Mouse (Mus musculus) megakaryocyte, embryonic 14.5 days (primary cell): ENCODE measurements around the gene Rhof. TPM values are rescaled to one million over a fixed set of nuclear protein-coding genes. Genes with fewer than 3 reads are reported as not detected.

ENCODE experiments used
- H3K27me3 ChIP-seq: replicated peaks from 2 replicates; pipeline ENCODE3; 2012; ENCODE audit warnings: inconsistent platforms
- H3K36me3 ChIP-seq: replicated peaks from 2 replicates; pipeline ENCODE3; 2012; ENCODE audit warnings: low read length, inconsistent platforms, mixed read lengths
- H3K4me1 ChIP-seq: 2 replicates; pipeline ENCODE4 v1.6.1; 2012; ENCODE audit warnings: inconsistent platforms
- H3K4me3 ChIP-seq: replicated peaks from 2 replicates; pipeline ENCODE3; 2012; ENCODE audit warnings: moderate library complexity, mild to moderate bottlenecking, inconsistent platforms
- H3K9me3 ChIP-seq: 2 replicates; pipeline ENCODE4 v1.6.1; 2012; ENCODE audit warnings: inconsistent platforms
- FLI1 ChIP-seq: IDR thresholded peaks from 2 replicates; pipeline ENCODE4 v1.6.1; 2012; ENCODE audit warnings: low read length, inconsistent platforms, mixed read lengths
- GATA1 ChIP-seq: IDR thresholded peaks from 3 replicates; pipeline ENCODE4 v1.6.1; 2012; ENCODE audit warnings: mixed read lengths, low read length, inconsistent platforms, borderline replicate concordance
- polyA plus RNA-seq: library from polyadenylated mRNA; stranded (reverse); fragments of >175 nt; gene quantifications from 2 replicates; pipeline ENCODE4 v1.2.3, GENCODE M21; 2012; ENCODE audit warnings: low replicate concordance; ENCODE audit not compliant: insufficient read depth

Rhof gene
- polyA plus RNA-seq, 1 experiment, result 61.2 TPM

GRCm38 (mm10) chr5:123149451-123150400, 17.2 kb upstream of the Rhof start:
- Histone ChIP-seq H3K4me3 (peak overlapping the region; percentile 90), H3K27me3 (no peaks in the 10 kb centered on the region), H3K4me1 (peaks cover 88% of the 10 kb centered on the region), H3K9me3 (no peaks in the 10 kb centered on the region), H3K36me3 (peaks cover 98% of the 10 kb centered on the region)
- TF ChIP-seq FLI1, result no peak
- TF ChIP-seq GATA1, result no peak

GRCm38 (mm10) chr5:123148073-123148722, 15.7 kb upstream of the Rhof start:
- peak overlapping the region; percentile 90 for H3K4me3 ChIP-seq
- no peaks in the 10 kb centered on the region for H3K27me3 ChIP-seq
- no peaks in the 10 kb centered on the region for H3K9me3 ChIP-seq
- peaks cover 93% of the 10 kb centered on the region for H3K4me1 ChIP-seq
- TF ChIP-seq FLI1 (no peak), GATA1 (no peak)
- peaks cover 91% of the 10 kb centered on the region for H3K36me3 ChIP-seq

DNA sequence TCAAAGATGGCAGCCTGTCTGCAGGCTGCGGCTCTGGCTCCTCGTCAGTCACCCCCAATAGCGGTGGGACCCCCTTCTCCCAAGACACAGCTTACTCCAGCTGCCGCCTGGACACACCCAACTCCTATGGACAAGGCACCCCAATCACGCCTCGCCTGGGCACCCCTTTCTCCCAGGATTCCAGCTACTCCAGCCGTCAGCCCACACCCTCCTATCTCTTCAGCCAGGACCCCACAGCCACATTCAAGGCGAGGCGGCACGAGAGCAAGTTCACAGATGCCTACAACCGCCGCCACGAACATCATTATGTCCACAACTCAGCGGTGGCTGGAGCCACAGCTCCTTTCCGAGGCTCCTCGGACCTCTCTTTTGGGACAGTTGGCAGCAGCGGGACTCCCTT, 15.1 kb upstream of the Rhof start:
- peaks cover 84% of the 10 kb centered on the region for H3K36me3 ChIP-seq
- H3K9me3 ChIP-seq, result no peaks in the 10 kb centered on the region
- TF ChIP-seq GATA1 (no peak), FLI1 (no peak)
- no peaks in the 10 kb centered on the region for H3K27me3 ChIP-seq
- no peak overlapping the region for H3K4me3 ChIP-seq
- H3K4me1 ChIP-seq, result peaks cover 87% of the 10 kb centered on the region

DNA sequence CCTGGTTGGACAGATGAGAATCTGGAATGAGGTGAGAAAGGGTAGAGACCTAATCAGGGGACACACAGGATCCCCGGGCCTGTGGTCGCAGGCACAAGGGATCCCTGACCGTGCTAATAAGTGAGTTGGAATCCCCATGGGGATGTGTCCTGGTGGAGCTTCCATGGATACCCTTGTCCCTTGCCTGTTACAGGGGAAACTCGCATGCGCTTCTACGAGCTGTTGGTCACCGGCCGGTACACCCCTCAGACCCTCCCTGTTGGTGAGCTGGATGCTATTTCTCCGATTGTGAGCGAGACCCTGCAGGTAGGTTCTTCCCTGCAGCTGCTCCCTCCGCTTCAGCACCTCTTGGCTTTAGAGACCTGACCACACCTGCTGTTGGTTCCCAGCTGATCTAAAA, 13.9 kb upstream of the Rhof start:
- H3K36me3 ChIP-seq, result peaks cover 73% of the 10 kb centered on the region
- TF ChIP-seq GATA1 (no peak), FLI1 (no peak)
- no peaks in the 10 kb centered on the region for H3K9me3 ChIP-seq
- peak overlapping the region; percentile 5 for H3K4me3 ChIP-seq
- no peaks in the 10 kb centered on the region for H3K27me3 ChIP-seq
- peaks cover 76% of the 10 kb centered on the region for H3K4me1 ChIP-seq

DNA sequence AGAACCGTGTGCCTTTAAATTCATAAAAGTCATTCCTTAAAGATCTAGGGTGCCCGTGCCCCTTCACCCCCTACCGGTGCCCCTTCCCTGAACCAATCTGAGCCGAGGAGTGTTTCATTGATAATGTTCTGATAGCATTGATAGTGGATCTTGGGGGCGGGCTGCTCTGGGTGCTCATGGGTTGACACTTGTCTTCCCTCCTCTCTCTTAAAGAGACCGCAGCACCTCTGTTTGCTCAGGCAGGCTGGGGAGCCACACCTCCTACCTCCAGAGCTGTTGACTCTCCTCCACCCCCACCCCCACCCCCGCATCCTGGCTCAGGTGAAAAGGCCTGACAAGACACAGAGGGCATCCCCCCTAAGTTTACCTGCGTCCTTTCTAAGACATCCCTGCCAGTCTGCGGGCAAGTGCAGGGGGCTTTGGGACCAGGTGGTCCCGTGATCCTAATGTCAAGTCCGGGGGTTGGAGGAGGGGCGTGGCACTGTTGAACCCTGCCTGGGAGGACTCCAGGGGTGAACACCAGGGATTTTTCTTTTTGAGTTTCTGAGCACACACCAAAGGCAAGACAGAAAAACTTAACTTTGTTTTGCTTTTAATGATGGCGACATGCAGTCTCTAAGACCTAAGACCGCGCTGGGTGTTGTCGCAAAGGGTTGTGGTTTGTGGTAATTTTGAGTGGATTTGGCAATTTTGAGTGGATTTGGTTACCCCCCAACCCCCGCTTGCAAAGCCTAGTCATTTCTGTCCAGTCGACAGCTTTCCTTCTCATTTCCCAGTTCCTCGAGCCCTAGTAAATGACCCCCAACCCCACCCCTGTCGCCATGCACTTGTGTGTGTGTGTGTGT, 12.5 kb upstream of the Rhof start:
- H3K4me3 ChIP-seq, result peak overlapping the region; percentile 96
- peaks cover 62% of the 10 kb centered on the region for H3K4me1 ChIP-seq
- H3K27me3 ChIP-seq, result no peaks in the 10 kb centered on the region
- TF ChIP-seq FLI1 (no peak), GATA1 (no peak)
- no peaks in the 10 kb centered on the region for H3K9me3 ChIP-seq
- H3K36me3 ChIP-seq, result peaks cover 59% of the 10 kb centered on the region

DNA sequence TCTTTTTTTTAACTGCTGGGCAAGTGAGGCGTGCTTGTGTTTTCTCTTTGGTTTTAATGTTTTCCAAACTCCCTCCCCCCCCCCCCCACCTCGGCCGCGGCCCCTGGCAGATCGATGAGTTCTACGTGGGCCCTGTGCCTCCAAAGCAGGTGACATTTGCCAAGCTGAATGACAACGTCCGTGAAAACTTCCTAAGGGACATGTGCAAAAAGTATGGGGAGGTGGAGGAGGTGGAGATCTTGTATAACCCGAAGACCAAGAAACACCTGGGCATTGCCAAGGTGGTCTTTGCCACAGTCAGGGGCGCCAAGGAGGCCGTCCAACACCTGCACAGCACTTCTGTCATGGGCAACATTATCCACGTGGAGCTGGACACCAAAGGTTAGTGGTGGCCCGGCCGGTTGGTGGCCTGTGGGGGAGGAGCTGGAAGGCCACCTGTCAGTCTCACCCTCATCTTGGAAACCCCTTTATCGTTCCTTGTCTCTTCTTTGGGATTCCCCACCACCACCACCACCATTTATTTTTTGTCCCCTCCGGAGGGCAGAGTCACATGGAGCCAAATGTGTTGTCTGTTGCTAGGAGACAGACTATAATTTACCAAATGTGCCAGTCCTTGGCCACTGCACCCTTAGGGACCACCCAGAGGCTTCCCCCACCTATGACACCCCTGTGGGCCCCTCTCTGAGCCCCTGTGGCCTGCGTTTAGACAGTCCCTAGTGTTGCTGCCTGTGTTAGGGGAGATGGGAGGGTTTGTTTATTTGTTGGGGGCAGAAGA, 11.7 kb upstream of the Rhof start:
- Histone ChIP-seq H3K36me3 (peaks cover 56% of the 10 kb centered on the region), H3K4me3 (peak overlapping the region; percentile 96), H3K27me3 (no peaks in the 10 kb centered on the region), H3K4me1 (peaks cover 56% of the 10 kb centered on the region), H3K9me3 (no peaks in the 10 kb centered on the region)
- no peak for TF ChIP-seq FLI1
- TF ChIP-seq GATA1, result no peak

DNA sequence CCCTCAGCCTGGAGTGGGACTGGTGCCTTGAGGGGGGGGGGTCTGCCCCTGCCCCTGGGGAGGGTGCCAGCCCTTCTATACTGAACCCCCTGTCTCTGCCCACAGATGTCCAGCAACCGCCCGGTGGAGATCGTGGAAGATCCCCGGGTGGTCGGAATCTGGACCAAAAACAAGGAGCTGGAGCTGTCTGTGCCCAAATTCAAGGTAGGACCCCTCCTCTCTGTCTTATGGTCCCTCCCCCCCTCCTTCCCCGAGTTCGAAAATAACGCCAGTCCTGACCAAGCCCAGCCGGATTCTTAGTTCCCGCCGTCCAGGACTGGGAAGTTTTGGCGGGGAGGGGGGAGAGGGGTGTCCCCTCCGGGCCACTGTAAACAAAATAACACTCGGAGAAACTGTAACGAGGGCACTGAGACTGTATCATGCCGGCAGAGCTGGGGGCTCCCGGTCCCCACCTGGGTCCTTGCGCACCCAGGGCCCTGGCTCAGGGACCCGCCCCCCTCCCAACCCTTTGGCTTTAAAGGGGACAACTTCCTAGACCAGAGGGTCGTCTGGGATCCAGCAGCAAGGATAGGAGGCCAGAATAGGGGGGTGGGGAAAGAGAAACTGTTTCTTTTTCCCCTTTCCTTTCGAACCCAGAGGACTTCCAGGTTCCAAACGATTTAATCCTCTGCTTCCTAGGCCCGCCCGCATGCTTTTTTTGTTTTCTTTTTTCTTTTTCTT, 10.9 kb upstream of the Rhof start:
- Histone ChIP-seq H3K4me3 (peak overlapping the region; percentile 96), H3K4me1 (peaks cover 51% of the 10 kb centered on the region), H3K27me3 (no peaks in the 10 kb centered on the region), H3K9me3 (no peaks in the 10 kb centered on the region), H3K36me3 (peaks cover 50% of the 10 kb centered on the region)
- no peak for TF ChIP-seq FLI1
- no peak for TF ChIP-seq GATA1
